Mouse (Mus musculus) embryonic facial prominence, embryonic 14.5 days (tissue): ENCODE results near the gene Nptxr. TPM values are rescaled to one million over a fixed set of nuclear protein-coding genes. Genes with fewer than 3 reads are reported as not detected.

Source experiments
- ATAC-seq: fragments of 200-750 bp; cut with Nextera tagmentation; 2 replicates; pipeline ENCODE4 v1.8.0; 2017; ENCODE audit warnings: low read depth, moderate number of reproducible peaks, moderate TSS enrichment
- DNase-seq: peaks from one replicate; pipeline ENCODE4 v3.0.0-alpha.2; 2015; ENCODE audit warnings: low spot score
- H3K27ac ChIP-seq: fragments of 300-500 bp; sonication (generic); replicated peaks from 2 replicates; pipeline ENCODE4 v1.5.1; 2014; ENCODE audit warnings: low read depth, mild to moderate bottlenecking, low read length, moderate library complexity
- H3K27me3 ChIP-seq: fragments of 300-500 bp; sonication (generic); replicated peaks from 2 replicates; pipeline ENCODE4 v1.6.1; 2014; ENCODE audit warnings: low read length; ENCODE audit not compliant: control insufficient read depth, insufficient read depth
- H3K36me3 ChIP-seq: fragments of 300-500 bp; sonication (generic); 2 replicates; pipeline ENCODE4 v1.6.1; 2014; ENCODE audit warnings: low read length, mixed read lengths; ENCODE audit not compliant: control insufficient read depth, insufficient read depth
- H3K4me1 ChIP-seq: fragments of 300-500 bp; sonication (generic); 2 replicates; pipeline ENCODE4 v1.6.1; 2014; ENCODE audit warnings: antibody characterized with exemption, low read length; ENCODE audit not compliant: control insufficient read depth, insufficient read depth
- H3K4me2 ChIP-seq: fragments of 300-500 bp; sonication (generic); 2 replicates; pipeline ENCODE4 v1.6.1; 2014; ENCODE audit warnings: low read depth, mild to moderate bottlenecking, low read length, moderate library complexity, mixed read lengths
- H3K4me3 ChIP-seq: fragments of 300-500 bp; sonication (generic); 2 replicates; pipeline ENCODE4 v1.5.1; 2014; ENCODE audit warnings: low read depth, mild to moderate bottlenecking, low read length
- H3K9ac ChIP-seq: fragments of 300-500 bp; sonication (generic); 2 replicates; pipeline ENCODE4 v1.6.1; 2014; ENCODE audit warnings: low read depth, mild to moderate bottlenecking, low read length, moderate library complexity, mixed read lengths
- H3K9me3 ChIP-seq: fragments of 300-500 bp; sonication (generic); 2 replicates; pipeline ENCODE4 v1.6.1; 2016; ENCODE audit warnings: low read length; ENCODE audit not compliant: control insufficient read depth
- WGBS: fragments of 180-500 bp; shearing (Covaris S2); extraction: QIAGEN DNeasy Blood & Tissue Kit; methylation state at CpG from one replicate; pipeline ENCODE4 v1.1.7; 2014; 5-methylcytosine and 5-hydroxymethylcytosine counted together
- polyA plus RNA-seq: library from polyadenylated mRNA; unstranded; fragments of >200 nt; fragmentation: Nextera tagmentation; extraction: Ambion mirVana; gene quantifications from 2 replicates; pipeline ENCODE4 v1.2.1, GENCODE M21; 2014

Gene Nptxr
- polyA plus RNA-seq, 1 experiment from 2014 or later: 3.2 TPM

- Histone ChIP-seq H3K9me3 (no peaks in the 10 kb centered on the region), H3K9ac (no peak overlapping the region), H3K4me1 (no peaks in the 10 kb centered on the region), H3K4me3 (no peak overlapping the region), H3K27me3 (peaks cover 18% of the 10 kb centered on the region), H3K27ac (no peak overlapping the region), H3K36me3 (no peaks in the 10 kb centered on the region), H3K4me2 (no peak overlapping the region)
- ATAC-seq (no peak), DNase-seq (no peak)
- 66% methylated on average over 4 of the region's 4 CpGs for WGBS
These were observed 6.4 kb upstream of the Nptxr start for GRCm38 (mm10) chr15:79810997-79811396.

- H3K27ac ChIP-seq: no peak overlapping the region
- H3K27me3 ChIP-seq: peaks cover 27% of the 10 kb centered on the region
- ATAC-seq (no peak), DNase-seq (no peak)
- no peak overlapping the region for H3K4me2 ChIP-seq
- peaks cover under 1% of the 10 kb centered on the region; the same call in 1 of the 2 replicates for H3K4me1 ChIP-seq
- 61% methylated on average over 2 of the region's 3 CpGs for WGBS
- H3K36me3 ChIP-seq: no peaks in the 10 kb centered on the region
- no peaks in the 10 kb centered on the region for H3K9me3 ChIP-seq
- no peak overlapping the region for H3K9ac ChIP-seq
- H3K4me3 ChIP-seq: no peak overlapping the region
These were observed 5.5 kb upstream of the Nptxr start for GRCm38 (mm10) chr15:79810061-79810460.

GRCm38 (mm10) chr15:79808658-79809057, 4.1 kb upstream of the Nptxr start:
- no peaks in the 10 kb centered on the region for H3K36me3 ChIP-seq
- H3K4me2 ChIP-seq: no peak overlapping the region
- no peak overlapping the region for H3K27ac ChIP-seq
- no peak overlapping the region for H3K4me3 ChIP-seq
- no peak for DNase-seq
- H3K9me3 ChIP-seq: no peaks in the 10 kb centered on the region
- no peak overlapping the region for H3K9ac ChIP-seq
- peaks cover 10% of the 10 kb centered on the region for H3K4me1 ChIP-seq
- no peak for ATAC-seq
- H3K27me3 ChIP-seq: peaks cover 37% of the 10 kb centered on the region
- 44% methylated on average over 5 of the region's 5 CpGs for WGBS

- no peak overlapping the region for H3K4me2 ChIP-seq
- H3K36me3 ChIP-seq: no peaks in the 10 kb centered on the region
- DNase-seq (peak; percentile 59), ATAC-seq (no peak)
- H3K4me3 ChIP-seq: no peak overlapping the region
- peaks cover 10% of the 10 kb centered on the region for H3K4me1 ChIP-seq
- H3K9me3 ChIP-seq: no peaks in the 10 kb centered on the region
- H3K27me3 ChIP-seq: peaks cover 43% of the 10 kb centered on the region
- whole genome bisulfite sequencing: 33% methylated on average over 5 of the region's 5 CpGs
- H3K9ac ChIP-seq: no peak overlapping the region
- no peak overlapping the region for H3K27ac ChIP-seq
These were observed 3.5 kb upstream of the Nptxr start for GRCm38 (mm10) chr15:79808114-79808513.

GRCm38 (mm10) chr15:79807050-79807449, 2.5 kb upstream of the Nptxr start:
- DNase-seq: no peak
- Histone ChIP-seq H3K4me2 (no peak overlapping the region), H3K9ac (no peak overlapping the region), H3K4me3 (no peak overlapping the region), H3K27ac (no peak overlapping the region), H3K27me3 (peaks cover 53% of the 10 kb centered on the region), H3K36me3 (no peaks in the 10 kb centered on the region), H3K9me3 (no peaks in the 10 kb centered on the region), H3K4me1 (peaks cover 10% of the 10 kb centered on the region)
- no peak for ATAC-seq
- WGBS: 42% methylated on average over 1 of the region's 1 CpGs

GRCm38 (mm10) chr15:79805246-79805645, 680 bp upstream of the Nptxr start:
- Histone ChIP-seq H3K4me2 (peak overlapping the region; percentile 91; the same call in 1 of the 2 replicates), H3K27ac (no peak overlapping the region), H3K4me3 (peak overlapping the region; percentile 63; the same call in 1 of the 2 replicates), H3K27me3 (peaks cover 60% of the 10 kb centered on the region), H3K36me3 (no peaks in the 10 kb centered on the region), H3K9me3 (no peaks in the 10 kb centered on the region), H3K9ac (no peak overlapping the region), H3K4me1 (peaks cover 10% of the 10 kb centered on the region)
- WGBS: 13% methylated on average over 8 of the region's 8 CpGs
- DNase-seq (no peak), ATAC-seq (no peak)

- peak overlapping the region; percentile 63 for H3K4me3 ChIP-seq
- ATAC-seq (peak; percentile 53), DNase-seq (peak; percentile 59)
- 10% methylated on average over 41 of the region's 81 CpGs for whole genome bisulfite sequencing
- H3K36me3 ChIP-seq: no peaks in the 10 kb centered on the region
- H3K9me3 ChIP-seq: no peaks in the 10 kb centered on the region
- H3K9ac ChIP-seq: peak overlapping the region; percentile 71
- H3K4me2 ChIP-seq: peak overlapping the region; percentile 91
- no peak overlapping the region for H3K27ac ChIP-seq
- peaks cover 10% of the 10 kb centered on the region for H3K4me1 ChIP-seq
- peaks cover 56% of the 10 kb centered on the region for H3K27me3 ChIP-seq
These were observed 824 bp downstream of the Nptxr start for GRCm38 (mm10) chr15:79803533-79804351.

GRCm38 (mm10) chr15:79802304-79802703, 2.3 kb downstream of the Nptxr start:
- Histone ChIP-seq H3K4me1 (peaks cover 10% of the 10 kb centered on the region), H3K9me3 (no peaks in the 10 kb centered on the region), H3K9ac (no peak overlapping the region), H3K27me3 (peaks cover 55% of the 10 kb centered on the region), H3K36me3 (no peaks in the 10 kb centered on the region), H3K4me2 (no peak overlapping the region), H3K27ac (no peak overlapping the region), H3K4me3 (no peak overlapping the region)
- WGBS: 54% methylated on average over 4 of the region's 4 CpGs
- ATAC-seq (no peak), DNase-seq (no peak)

- no peak overlapping the region for H3K4me3 ChIP-seq
- 58% methylated on average over 2 of the region's 2 CpGs for WGBS
- peaks cover 10% of the 10 kb centered on the region for H3K4me1 ChIP-seq
- H3K9me3 ChIP-seq: no peaks in the 10 kb centered on the region
- no peak overlapping the region for H3K4me2 ChIP-seq
- H3K9ac ChIP-seq: no peak overlapping the region
- DNase-seq: no peak
- ATAC-seq: no peak
- peaks cover 49% of the 10 kb centered on the region for H3K27me3 ChIP-seq
- H3K27ac ChIP-seq: no peak overlapping the region
- H3K36me3 ChIP-seq: no peaks in the 10 kb centered on the region
These were observed 2.9 kb downstream of the Nptxr start for GRCm38 (mm10) chr15:79801646-79802045.
